Mouse (Mus musculus): Measurements from ENCODE around the gene Mmgt2. TPM values are rescaled to one million over a fixed set of nuclear protein-coding genes. Genes with fewer than 3 reads are reported as not detected.

The Mmgt2 gene
- polyA plus RNA-seq, 1 experiment from 2014 or later: 73.1 TPM

GRCm38 (mm10) chr11:62621079-62621478, 27.4 kb upstream of the Mmgt2 start:
- Histone ChIP-seq H3K4me1 (replicated peaks; ENCODE audit: insufficient read depth, low read length) (peaks cover 11% of the 10 kb centered on the region), H3K27ac (no peak overlapping the region), H3K9me3 (replicated peaks; ENCODE audit: low read length) (no peaks in the 10 kb centered on the region), H3K36me3 (ENCODE audit: insufficient read depth, low read length) (0 out of 2 replicates have a peak, but pooled peaks cover 6% of the 10 kb centered on the region), H3K9ac (ENCODE audit: low read depth, low read length) (no peak overlapping the region), H3K4me2 (ENCODE audit: low read length) (no peak overlapping the region), H3K27me3 (ENCODE audit: insufficient read depth, low read length) (no peaks in the 10 kb centered on the region), H3K4me3 (replicated peaks; ENCODE audit: low read depth, low read length) (no peak overlapping the region)
- no peak for TF ChIP-seq CTCF (IDR thresholded peaks at IDR 0.05; ENCODE audit: low read depth)
- no peak for ATAC-seq (replicated peaks; ENCODE audit: low FRiP score, low read depth)
- DNase-seq (ENCODE audit: low spot score): no peak
- WGBS: 93% methylated on average over 8 of the region's 8 CpGs

GRCm38 (mm10) chr11:62621586-62622283, 26.7 kb upstream of the Mmgt2 start:
- Histone ChIP-seq H3K4me3 (replicated peaks; ENCODE audit: low read depth, low read length) (no peak overlapping the region), H3K36me3 (ENCODE audit: insufficient read depth, low read length) (0 out of 2 replicates have a peak, but pooled peaks cover 6% of the 10 kb centered on the region), H3K9me3 (replicated peaks; ENCODE audit: low read length) (no peaks in the 10 kb centered on the region), H3K4me1 (replicated peaks; ENCODE audit: insufficient read depth, low read length) (peaks cover 11% of the 10 kb centered on the region), H3K27ac (no peak overlapping the region), H3K9ac (ENCODE audit: low read depth, low read length) (no peak overlapping the region), H3K27me3 (ENCODE audit: insufficient read depth, low read length) (no peaks in the 10 kb centered on the region), H3K4me2 (ENCODE audit: low read length) (no peak overlapping the region)
- ATAC-seq (replicated peaks; ENCODE audit: low FRiP score, low read depth): no peak
- no peak for DNase-seq (ENCODE audit: low spot score)
- 81% methylated on average over 4 of the region's 4 CpGs for WGBS
- TF ChIP-seq CTCF (IDR thresholded peaks at IDR 0.05; ENCODE audit: low read depth): no peak

DNA sequence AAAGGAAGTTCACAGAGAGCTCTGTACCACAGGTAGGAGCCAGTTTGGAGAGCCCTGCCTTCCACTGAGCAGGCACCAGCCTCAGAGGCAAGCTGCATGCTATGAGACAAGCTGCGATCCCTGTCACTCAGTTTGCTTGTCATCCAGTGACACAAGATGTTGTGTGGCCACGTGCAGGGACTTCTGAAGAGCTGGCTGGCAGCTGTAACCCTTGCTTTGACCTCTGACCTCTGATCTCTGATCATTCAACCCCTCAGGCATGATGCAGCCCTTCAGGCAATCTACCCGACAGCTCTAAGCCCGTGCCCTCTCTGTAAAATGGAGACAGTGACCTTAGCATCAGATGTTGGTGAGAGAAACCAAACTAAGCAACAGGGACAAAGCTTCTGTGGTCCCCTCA, 25.6 kb upstream of the Mmgt2 start:
- no peak overlapping the region for H3K9ac ChIP-seq (ENCODE audit: low read depth, low read length)
- no peak for TF ChIP-seq CTCF (IDR thresholded peaks at IDR 0.05; ENCODE audit: low read depth)
- DNase-seq (ENCODE audit: low spot score) (no peak), ATAC-seq (replicated peaks; ENCODE audit: low FRiP score, low read depth) (no peak)
- no peak overlapping the region; the same call in 1 of the 2 replicates for H3K27ac ChIP-seq
- H3K4me2 ChIP-seq (ENCODE audit: low read length): no peak overlapping the region
- H3K36me3 ChIP-seq (ENCODE audit: insufficient read depth, low read length): 0 out of 2 replicates have a peak, but pooled peaks cover 6% of the 10 kb centered on the region
- no peak overlapping the region for H3K4me3 ChIP-seq (replicated peaks; ENCODE audit: low read depth, low read length)
- WGBS: 57% methylated on average over 4 of the region's 4 CpGs
- H3K9me3 ChIP-seq (replicated peaks; ENCODE audit: low read length): no peaks in the 10 kb centered on the region
- peaks cover 11% of the 10 kb centered on the region for H3K4me1 ChIP-seq (replicated peaks; ENCODE audit: insufficient read depth, low read length)
- H3K27me3 ChIP-seq (ENCODE audit: insufficient read depth, low read length): no peaks in the 10 kb centered on the region

DNA sequence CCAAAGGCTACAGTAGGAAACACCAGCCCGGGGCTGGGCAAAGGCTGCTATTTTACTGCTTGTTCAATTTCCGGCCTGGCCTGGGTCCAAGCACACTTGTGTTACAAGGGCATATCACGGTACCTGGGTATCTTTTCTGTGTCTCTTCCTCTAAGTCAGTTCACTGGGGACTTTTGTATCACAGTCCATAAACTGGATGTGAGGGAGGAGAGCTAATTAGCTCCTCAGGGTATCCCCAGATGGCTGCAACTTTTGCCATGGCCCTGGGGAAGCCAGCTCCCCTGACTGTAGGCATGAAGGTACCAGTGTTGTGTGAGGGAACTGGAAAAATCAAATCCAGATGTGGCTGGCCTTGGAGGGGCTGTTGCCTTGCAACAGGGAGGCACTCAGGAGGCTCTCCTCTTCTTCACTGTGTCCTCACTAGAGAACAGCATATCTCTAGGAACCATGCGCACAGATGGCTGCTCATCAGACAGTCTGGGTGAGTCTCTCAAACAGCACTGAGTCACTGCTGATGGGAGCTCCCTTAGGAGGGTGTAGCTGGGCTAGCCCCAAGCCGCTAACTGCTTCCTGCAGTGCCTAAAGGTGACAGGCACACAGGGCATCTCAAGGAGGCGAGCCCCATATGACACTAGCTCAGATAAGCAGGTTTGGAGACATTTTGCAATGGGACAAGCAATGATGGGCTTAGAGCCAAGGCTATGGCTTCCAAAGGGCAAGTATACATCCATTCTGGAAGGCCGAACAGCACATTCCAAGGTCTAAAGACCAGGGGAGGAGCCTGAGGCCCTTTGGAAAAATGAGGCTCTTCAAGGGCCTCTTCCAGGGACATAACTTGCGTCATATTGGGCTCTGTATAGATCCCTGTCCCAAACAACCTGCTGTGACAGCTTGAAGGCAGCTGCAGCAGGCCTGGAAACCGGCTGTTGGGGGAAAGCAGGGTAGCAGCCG, 23.8 kb upstream of the Mmgt2 start:
- Histone ChIP-seq H3K4me1 (replicated peaks; ENCODE audit: insufficient read depth, low read length) (peaks cover 16% of the 10 kb centered on the region), H3K36me3 (ENCODE audit: insufficient read depth, low read length) (no peaks in the 10 kb centered on the region), H3K27me3 (ENCODE audit: insufficient read depth, low read length) (no peaks in the 10 kb centered on the region), H3K9ac (ENCODE audit: low read depth, low read length) (no peak overlapping the region), H3K4me3 (replicated peaks; ENCODE audit: low read depth, low read length) (no peak overlapping the region), H3K27ac (peak overlapping the region; percentile 75), H3K4me2 (ENCODE audit: low read length) (no peak overlapping the region), H3K9me3 (replicated peaks; ENCODE audit: low read length) (no peaks in the 10 kb centered on the region)
- DNase-seq (ENCODE audit: low spot score) (peak; percentile 78), ATAC-seq (replicated peaks; ENCODE audit: low FRiP score, low read depth) (peak; percentile 33; the same call in 1 of the 2 replicates)
- WGBS: 32% methylated on average over 10 of the region's 10 CpGs
- no peak for TF ChIP-seq CTCF (IDR thresholded peaks at IDR 0.05; ENCODE audit: low read depth)

DNA sequence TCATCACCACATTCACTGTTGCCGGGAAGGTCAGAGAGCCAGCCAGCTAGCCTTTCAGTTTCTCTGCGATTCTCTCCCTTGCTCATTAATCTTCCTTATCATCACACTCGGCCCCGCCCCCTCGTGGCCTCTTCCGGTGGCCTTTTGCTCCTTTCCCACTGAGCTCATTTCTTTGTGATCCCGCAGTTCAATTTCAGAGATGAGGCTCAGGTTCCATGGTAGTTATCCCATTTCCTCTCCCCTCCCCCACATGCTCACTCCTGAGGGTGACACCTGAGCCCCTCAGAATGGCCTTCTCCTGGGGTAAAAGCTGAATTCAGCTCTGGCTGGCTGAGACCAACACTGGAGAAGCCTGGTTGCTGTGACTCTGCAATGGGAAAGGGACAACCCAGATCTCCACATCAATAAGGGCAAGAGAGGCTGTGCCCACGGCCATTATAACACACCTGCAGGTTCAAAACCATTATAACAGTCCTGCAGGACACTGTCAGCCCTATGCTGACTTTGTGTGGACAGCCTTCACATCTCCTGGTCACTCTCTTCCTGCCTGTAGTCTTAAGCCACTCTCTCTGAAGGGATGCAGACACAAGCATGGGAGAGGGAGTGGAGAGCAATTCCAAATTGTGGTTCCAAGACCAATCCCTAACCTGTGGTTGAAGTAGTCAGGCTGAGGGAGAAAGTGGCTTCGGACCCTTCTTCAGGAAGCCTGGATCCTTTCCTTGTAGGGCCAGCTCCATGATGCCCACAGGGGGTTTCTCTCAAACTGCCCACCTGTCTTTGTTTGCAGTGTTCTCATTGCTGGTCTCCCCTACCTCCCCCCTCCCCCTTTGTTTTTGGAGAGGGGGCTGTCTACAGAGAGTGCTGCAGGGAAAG, 18.9 kb upstream of the Mmgt2 start:
- ATAC-seq (replicated peaks; ENCODE audit: low FRiP score, low read depth): peak; percentile 40
- Histone ChIP-seq H3K9ac (ENCODE audit: low read depth, low read length) (0 out of 2 replicates have a peak overlapping the region, but pooled peaks have one; percentile 35), H3K9me3 (replicated peaks; ENCODE audit: low read length) (no peaks in the 10 kb centered on the region), H3K4me2 (ENCODE audit: low read length) (peak overlapping the region; percentile 39; the same call in 1 of the 2 replicates), H3K4me3 (replicated peaks; ENCODE audit: low read depth, low read length) (no peak overlapping the region), H3K27ac (peak overlapping the region; percentile 73), H3K27me3 (ENCODE audit: insufficient read depth, low read length) (no peaks in the 10 kb centered on the region), H3K4me1 (replicated peaks; ENCODE audit: insufficient read depth, low read length) (peaks cover 22% of the 10 kb centered on the region), H3K36me3 (ENCODE audit: insufficient read depth, low read length) (no peaks in the 10 kb centered on the region)
- peak; percentile 12; the same call in 1 of the 2 replicates for TF ChIP-seq CTCF (IDR thresholded peaks at IDR 0.05; ENCODE audit: low read depth)
- 5% methylated on average over 9 of the region's 9 CpGs for WGBS
- DNase-seq (ENCODE audit: low spot score): peak; percentile 80
